Mouse (Mus musculus): Measurements from ENCODE around the gene Whamm.

GRCm38 (mm10) chr7:81604991-81605390 is 33.9 kb downstream of the Whamm start:
- TF ChIP-seq FLI1 (IDR thresholded peaks at IDR 0.05; ENCODE audit: low read length) (no peak), GATA1 (IDR thresholded peaks at IDR 0.05; ENCODE audit: borderline replicate concordance, low read length) (no peak)
